Mouse (Mus musculus) urinary bladder, postnatal 4 days (tissue): Measurements from ENCODE around the gene Cfap77.

ENCODE experiments used
- DNase-seq, 2 experiments: peaks; one replicate each; pipeline ENCODE4 v3.0.0; 2021 to 2022; ENCODE audit warnings: low spot score in 2 of 2

The Cfap77 gene

DNA sequence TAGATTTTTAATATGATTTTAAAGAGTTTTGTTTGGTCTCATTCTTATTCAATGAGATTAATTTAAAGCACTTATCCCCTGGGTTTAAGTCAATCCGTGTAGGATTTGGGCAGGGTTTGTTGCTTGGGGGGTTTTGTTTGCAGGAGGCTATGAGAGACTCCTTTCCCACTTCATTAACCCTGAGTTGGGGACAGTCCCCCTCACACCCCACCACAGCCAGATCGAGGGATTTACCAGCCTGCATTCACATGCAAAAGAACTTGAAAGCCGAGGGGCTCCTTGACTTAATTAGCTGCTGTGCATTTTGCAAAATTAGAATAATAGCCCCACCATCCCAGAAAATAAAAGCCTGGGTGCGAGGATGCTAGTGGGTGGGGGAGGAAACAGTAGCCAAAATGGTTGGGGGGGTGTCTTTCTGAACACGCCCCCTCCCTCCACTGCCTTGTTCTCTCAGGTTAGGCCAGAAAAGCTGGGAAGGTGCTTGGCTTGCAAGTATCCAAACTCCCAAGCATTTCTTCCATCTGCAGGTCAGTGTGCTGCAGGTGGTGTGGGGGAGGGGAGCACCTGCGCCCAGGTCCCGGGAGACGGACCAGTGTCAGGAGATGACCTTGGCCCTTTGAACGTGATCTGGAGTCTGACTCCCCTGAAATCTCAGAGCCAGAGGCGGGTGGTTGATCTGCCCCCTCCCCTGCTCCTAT, 147.0 kb downstream of the Cfap77 start:
- no peak for DNase-seq

DNA sequence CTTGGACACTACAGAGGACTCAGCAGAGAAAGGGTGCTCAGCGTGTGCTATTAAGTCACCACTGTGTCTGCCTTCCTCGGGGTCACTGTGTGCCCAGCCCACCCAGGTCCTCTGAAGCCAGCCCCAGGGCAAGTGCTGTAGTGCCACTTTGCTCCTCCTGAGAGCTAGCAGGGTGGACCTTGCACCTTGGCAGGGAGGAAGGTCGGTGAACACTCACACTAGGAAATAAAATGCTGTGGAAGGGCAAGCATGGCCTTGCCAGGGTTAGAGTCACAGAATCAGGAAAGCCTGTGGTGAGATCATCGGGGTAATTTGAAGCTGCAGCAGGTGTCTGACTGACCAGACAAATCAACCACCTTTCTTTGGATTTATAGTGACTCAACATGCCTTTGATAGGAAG, 149.3 kb downstream of the Cfap77 start:
- no peak for DNase-seq

DNA sequence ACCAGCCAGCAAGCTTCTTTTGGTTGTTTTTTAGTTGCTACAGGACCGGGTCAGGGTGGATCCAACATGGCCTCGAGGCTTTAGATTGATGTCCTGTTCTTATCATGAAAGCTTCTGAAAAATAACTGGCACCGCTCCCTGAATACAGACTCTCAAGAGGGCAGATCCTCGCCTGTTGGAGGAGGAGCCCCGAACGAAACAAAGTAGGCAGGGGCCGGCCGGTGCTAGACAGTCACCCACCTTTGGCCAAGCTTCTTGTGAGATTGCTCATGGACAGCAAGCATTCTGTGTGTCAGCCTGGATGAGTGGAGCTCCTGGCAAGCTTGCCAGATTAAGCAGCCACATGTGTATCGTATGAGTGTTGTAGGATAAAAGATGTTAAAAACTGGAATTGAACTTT, 150.1 kb downstream of the Cfap77 start:
- no peak for DNase-seq

DNA sequence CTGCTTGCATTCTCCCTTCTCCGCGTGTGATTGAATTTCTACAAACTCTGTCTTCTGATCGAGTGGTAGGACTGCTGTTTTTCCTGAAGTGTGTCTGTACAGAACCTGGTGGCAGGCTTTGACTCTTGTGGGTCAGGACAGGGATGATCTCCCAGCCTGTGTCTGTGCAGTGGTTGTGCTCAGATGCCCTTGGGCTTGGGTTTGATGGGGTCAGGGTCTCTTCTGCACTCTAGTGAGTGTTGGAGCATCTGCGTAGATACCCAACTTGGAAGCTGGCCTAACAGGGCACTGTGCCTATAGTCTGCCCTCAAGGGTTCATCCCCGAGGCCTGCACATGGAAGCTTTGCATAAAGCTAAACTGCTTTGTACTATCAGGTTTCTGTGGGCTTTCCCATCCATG, 151.0 kb downstream of the Cfap77 start:
- no peak for DNase-seq

DNA sequence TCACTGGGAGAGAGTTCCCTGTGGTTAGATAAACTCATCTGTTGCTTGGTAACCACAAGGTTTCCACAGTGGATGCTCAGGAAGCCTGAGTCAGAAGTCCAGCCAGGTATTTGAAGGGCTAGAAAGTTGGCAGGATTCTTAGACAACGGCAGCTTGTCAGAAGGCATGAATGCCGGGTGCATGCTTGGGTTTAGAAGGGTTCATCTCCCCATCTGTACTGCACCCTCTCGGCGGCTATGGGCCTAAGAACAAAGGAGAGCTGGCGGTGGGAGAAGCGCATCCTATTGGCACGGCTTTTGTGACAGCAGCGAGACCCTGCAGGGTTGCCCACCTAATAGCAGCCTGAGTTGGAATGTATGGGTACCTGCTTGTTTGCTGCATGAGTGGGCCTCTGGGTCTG, 152.6 kb downstream of the Cfap77 start:
- no peak for DNase-seq

DNA sequence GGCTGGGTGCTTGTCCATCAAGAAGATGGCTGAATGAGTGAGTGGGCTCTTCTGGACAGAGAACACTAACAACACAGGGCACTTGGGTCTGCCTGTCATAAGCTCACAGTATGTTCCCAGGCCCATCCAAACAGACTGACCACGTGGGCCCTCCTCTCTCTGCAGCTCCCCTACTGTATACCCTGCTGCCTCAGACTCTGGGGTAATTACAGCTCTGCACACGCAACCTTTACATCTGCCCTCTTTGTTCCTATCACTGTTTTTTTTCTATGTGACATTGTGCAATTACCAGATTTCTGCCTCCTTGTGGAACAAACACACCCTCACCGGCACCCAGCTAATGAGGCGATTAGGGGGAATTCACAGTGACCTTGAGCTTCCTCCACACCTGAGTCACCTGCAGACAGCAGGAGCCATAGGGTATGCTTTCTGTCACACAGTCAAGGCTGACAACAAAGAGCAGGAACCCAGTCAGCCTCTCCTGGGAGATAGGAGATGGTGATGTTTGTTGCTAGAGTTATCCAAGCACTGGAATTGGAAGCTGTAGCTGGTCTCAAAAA, 157.4 kb downstream of the Cfap77 start:
- DNase-seq: no peak

- no peak for DNase-seq
Observed at GRCm38 (mm10) chr2:28895876-28896275, 159.0 kb downstream of the Cfap77 start.

- DNase-seq: no peak
Observed at GRCm38 (mm10) chr2:28893526-28893925, 161.3 kb downstream of the Cfap77 start.

GRCm38 (mm10) chr2:28892796-28893195, 162.1 kb downstream of the Cfap77 start:
- DNase-seq: no peak

DNA sequence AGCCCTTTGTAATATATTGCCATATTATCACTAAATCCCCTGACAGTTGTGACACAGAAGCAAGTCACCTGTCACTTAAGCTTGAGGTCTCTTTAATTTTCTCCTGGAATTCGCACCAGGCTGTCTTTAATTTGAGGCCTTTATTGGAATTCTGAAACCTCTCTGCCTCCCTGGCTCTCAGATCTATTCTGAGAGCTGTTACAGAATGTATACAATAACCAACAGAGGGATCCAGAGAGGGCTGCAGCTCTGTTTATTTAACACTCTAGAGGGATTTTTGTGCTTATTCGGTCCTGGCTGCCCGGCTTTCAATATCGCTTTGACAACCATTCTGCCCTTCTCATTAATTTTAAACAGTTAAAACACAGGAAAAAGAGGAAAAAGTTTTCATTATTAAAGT, 170.0 kb downstream of the Cfap77 start:
- no peak for DNase-seq

- DNase-seq: no peak
Observed at GRCm38 (mm10) chr2:28882826-28883485, 171.9 kb downstream of the Cfap77 start.

DNA sequence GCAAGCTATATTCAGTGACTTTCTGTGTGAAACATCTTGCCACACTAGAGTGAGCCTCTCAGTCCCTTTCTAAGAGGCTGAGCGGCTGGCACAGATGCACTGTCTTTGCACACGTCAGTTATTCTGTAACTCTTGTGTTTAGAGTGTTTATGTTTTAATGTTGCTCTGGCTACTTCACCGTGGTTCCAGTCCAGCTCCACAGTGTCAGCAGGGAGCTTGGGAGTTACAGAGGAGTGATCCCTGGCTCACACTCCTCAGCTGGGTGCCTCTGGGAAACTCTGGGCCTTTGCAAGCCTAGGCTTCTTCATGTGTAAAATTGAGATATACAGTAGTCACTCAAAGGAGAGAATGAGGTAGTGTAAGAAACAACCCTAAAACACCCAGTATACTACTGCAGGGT, 172.8 kb downstream of the Cfap77 start:
- no peak for DNase-seq

- DNase-seq: no peak
Observed at GRCm38 (mm10) chr2:28881275-28881674, 173.6 kb downstream of the Cfap77 start.
